Mouse (Mus musculus) limb, embryonic 10.5 days (tissue): ENCODE results near the gene L3hypdh. TPM values are rescaled to one million over a fixed set of nuclear protein-coding genes. Genes with fewer than 3 reads are reported as not detected.
"Not testable (repeated sequence)": the region's sequence is repeated elsewhere in the genome, so short reads cannot be mapped to it uniquely, and the experiment has no call there.

Experiments
- DNase-seq: peaks from one replicate; pipeline ENCODE4 v3.0.0-alpha.2; 2017; ENCODE audit warnings: low spot score
- H3K27ac ChIP-seq: fragments of 300-500 bp; sonication (generic); 2 replicates; pipeline ENCODE4 v1.5.1; 2016; ENCODE audit warnings: mild to moderate bottlenecking
- H3K27me3 ChIP-seq: fragments of 300-500 bp; sonication (generic); 2 replicates; pipeline ENCODE4 v1.6.1; 2016; ENCODE audit warnings: low read depth, mild to moderate bottlenecking; ENCODE audit not compliant: poor library complexity, severe bottlenecking
- H3K36me3 ChIP-seq: fragments of 300-500 bp; sonication (generic); 2 replicates; pipeline ENCODE4 v1.6.1; 2016; ENCODE audit warnings: mild to moderate bottlenecking, moderate library complexity
- H3K4me1 ChIP-seq: fragments of 300-500 bp; sonication (generic); 2 replicates; pipeline ENCODE4 v1.6.1; 2016
- H3K4me3 ChIP-seq: fragments of 300-500 bp; sonication (generic); 2 replicates; pipeline ENCODE4 v1.5.1; 2016; ENCODE audit warnings: mild to moderate bottlenecking, moderate library complexity
- H3K9me3 ChIP-seq: fragments of 300-500 bp; sonication (generic); replicated peaks from 2 replicates; pipeline ENCODE4 v1.6.1; 2016; ENCODE audit warnings: mild to moderate bottlenecking
- WGBS: fragments of 180-500 bp; shearing (Covaris S2); methylation state at CpG from one replicate; pipeline ENCODE4 v1.1.7; 2016; 5-methylcytosine and 5-hydroxymethylcytosine counted together
- polyA plus RNA-seq: library from polyadenylated mRNA; unstranded; fragments of >200 nt; fragmentation: Nextera tagmentation; extraction: Ambion mirVana; gene quantifications from 2 replicates; pipeline ENCODE4 v1.2.1, GENCODE M21; 2016

The L3hypdh gene
- polyA plus RNA-seq, 1 experiment from 2014 or later, result 9.9 TPM

GRCm38 (mm10) chr12:72083265-72083664 lies 2.0 kb downstream of the L3hypdh start:
- Histone ChIP-seq H3K4me1 (peaks cover 37% of the 10 kb centered on the region), H3K4me3 (no peak overlapping the region), H3K9me3 (no peaks in the 10 kb centered on the region), H3K27me3 (no peaks in the 10 kb centered on the region), H3K36me3 (no peaks in the 10 kb centered on the region), H3K27ac (no peak overlapping the region)
- 89% methylated on average over 9 of the region's 9 CpGs for WGBS
- no peak for DNase-seq

- Histone ChIP-seq H3K27me3 (no peaks in the 10 kb centered on the region), H3K9me3 (no peaks in the 10 kb centered on the region), H3K36me3 (no peaks in the 10 kb centered on the region), H3K4me3 (peak overlapping the region; percentile 27), H3K4me1 (peaks cover 29% of the 10 kb centered on the region), H3K27ac (no peak overlapping the region)
- 36% methylated on average over 18 of the region's 18 CpGs for WGBS
- DNase-seq, result peak; percentile 53
Measured at GRCm38 (mm10) chr12:72082370-72082769, 2.9 kb downstream of the L3hypdh start.

- H3K27me3 ChIP-seq, result no peaks in the 10 kb centered on the region
- 70% methylated on average over 3 of the region's 3 CpGs for WGBS
Measured at GRCm38 (mm10) chr12:72081961-72082360, 3.3 kb downstream of the L3hypdh start.

GRCm38 (mm10) chr12:72078248-72078647 lies 7.0 kb downstream of the L3hypdh start:
- no peak overlapping the region for H3K27ac ChIP-seq
- peaks cover 15% of the 10 kb centered on the region for H3K36me3 ChIP-seq
- H3K4me1 ChIP-seq, result peaks cover 11% of the 10 kb centered on the region
- DNase-seq, result no peak
- no peak overlapping the region for H3K4me3 ChIP-seq
- WGBS, result 87% methylated on average over 3 of the region's 3 CpGs
- no peaks in the 10 kb centered on the region for H3K27me3 ChIP-seq
- H3K9me3 ChIP-seq, result no peaks in the 10 kb centered on the region

More at GRCm38 (mm10) chr12:72081961-72082360, 3.3 kb downstream of the L3hypdh start:
- H3K36me3 ChIP-seq, result no peaks in the 10 kb centered on the region
- no peak for DNase-seq
- peaks cover 26% of the 10 kb centered on the region for H3K4me1 ChIP-seq
- H3K9me3 ChIP-seq, result no peaks in the 10 kb centered on the region
- peak overlapping the region; percentile 27; the same call in 1 of the 2 replicates for H3K4me3 ChIP-seq
- no peak overlapping the region for H3K27ac ChIP-seq

GRCm38 (mm10) chr12:72070327-72071269 lies 14.6 kb downstream of the L3hypdh start, which contains the start of gene Gpr135:
TSS of gene Gpr135 (minus strand) at chr12:72071125.
- Histone ChIP-seq H3K27ac (peak within 1 kb of the TSS; percentile 61), H3K27me3 (peaks cover 57% of the 10 kb centered on the region), H3K4me1 (peaks cover 17% of the 10 kb centered on the region), H3K36me3 (peaks cover 13% of the 10 kb centered on the region), H3K9me3 (no peaks in the 10 kb centered on the region), H3K4me3 (peak within 1 kb of the TSS; percentile 71)
- DNase-seq, result peak; percentile 91
- WGBS, result under 1% methylated on average over 94 of the region's 94 CpGs

- DNase-seq, result no peak
- Histone ChIP-seq H3K9me3 (no peaks in the 10 kb centered on the region), H3K27ac (peak overlapping the region; percentile 61)
Measured at GRCm38 (mm10) chr12:72069626-72070326, 15.5 kb downstream of the L3hypdh start.

GRCm38 (mm10) chr12:72057780-72058179 lies 27.5 kb downstream of the L3hypdh start:
- H3K4me3 ChIP-seq, result no peak overlapping the region
- H3K9me3 ChIP-seq, result no peaks in the 10 kb centered on the region
- no peaks in the 10 kb centered on the region for H3K27me3 ChIP-seq
- 91% methylated on average over 1 of the region's 1 CpGs for WGBS
- no peak overlapping the region for H3K27ac ChIP-seq
- no peaks in the 10 kb centered on the region for H3K4me1 ChIP-seq
- no peaks in the 10 kb centered on the region for H3K36me3 ChIP-seq
- no peak for DNase-seq

More at GRCm38 (mm10) chr12:72069626-72070326, 15.5 kb downstream of the L3hypdh start:
- peaks cover 17% of the 10 kb centered on the region for H3K4me1 ChIP-seq
- WGBS, result 4% methylated on average over 40 of the region's 40 CpGs
- peaks cover 57% of the 10 kb centered on the region for H3K27me3 ChIP-seq
- H3K36me3 ChIP-seq, result peaks cover 10% of the 10 kb centered on the region
- H3K4me3 ChIP-seq, result peak overlapping the region; percentile 71

GRCm38 (mm10) chr12:72053851-72054250 lies 31.4 kb downstream of the L3hypdh start:
- H3K9me3 ChIP-seq, result no peaks in the 10 kb centered on the region
- no peak for DNase-seq
- H3K4me1 ChIP-seq, result no peaks in the 10 kb centered on the region
- no peak overlapping the region for H3K27ac ChIP-seq
- no peak overlapping the region for H3K4me3 ChIP-seq
- 35% methylated on average over 6 of the region's 6 CpGs for WGBS
- H3K27me3 ChIP-seq, result no peaks in the 10 kb centered on the region
- no peaks in the 10 kb centered on the region for H3K36me3 ChIP-seq

GRCm38 (mm10) chr12:72053303-72053702 lies 31.9 kb downstream of the L3hypdh start:
- H3K36me3 ChIP-seq, result no peaks in the 10 kb centered on the region
- no peaks in the 10 kb centered on the region for H3K4me1 ChIP-seq
- no peak for DNase-seq
- 49% methylated on average over 6 of the region's 6 CpGs for WGBS
- H3K4me3 ChIP-seq, result no peak overlapping the region
- H3K27me3 ChIP-seq, result no peaks in the 10 kb centered on the region
- no peak overlapping the region for H3K27ac ChIP-seq
- H3K9me3 ChIP-seq, result no peaks in the 10 kb centered on the region

GRCm38 (mm10) chr12:72052571-72052970 lies 32.7 kb downstream of the L3hypdh start:
- H3K27ac ChIP-seq, result no peak overlapping the region
- no peaks in the 10 kb centered on the region for H3K36me3 ChIP-seq
- H3K9me3 ChIP-seq, result no peaks in the 10 kb centered on the region
- H3K27me3 ChIP-seq, result no peaks in the 10 kb centered on the region
- no peak overlapping the region for H3K4me3 ChIP-seq
- DNase-seq, result no peak
- 83% methylated on average over 6 of the region's 6 CpGs for WGBS
- H3K4me1 ChIP-seq, result no peaks in the 10 kb centered on the region

GRCm38 (mm10) chr12:72050821-72051220 lies 34.4 kb downstream of the L3hypdh start:
- no peaks in the 10 kb centered on the region for H3K36me3 ChIP-seq
- 86% methylated on average over 4 of the region's 4 CpGs for WGBS
- DNase-seq, result no peak
- no peaks in the 10 kb centered on the region for H3K27me3 ChIP-seq
- no peaks in the 10 kb centered on the region for H3K9me3 ChIP-seq
- no peak overlapping the region for H3K27ac ChIP-seq
- no peak overlapping the region for H3K4me3 ChIP-seq
- no peaks in the 10 kb centered on the region for H3K4me1 ChIP-seq

- not testable (repeated sequence) for H3K27me3 ChIP-seq, DNase-seq, H3K4me3 ChIP-seq, H3K4me1 ChIP-seq, H3K36me3 ChIP-seq, H3K27ac ChIP-seq, H3K9me3 ChIP-seq
- 95% methylated on average over 5 of the region's 5 CpGs for WGBS
Measured at GRCm38 (mm10) chr12:72050156-72050555, 35.1 kb downstream of the L3hypdh start.

GRCm38 (mm10) chr12:72047513-72047912 lies 37.7 kb downstream of the L3hypdh start:
- H3K4me1 ChIP-seq, result no peaks in the 10 kb centered on the region
- no peak overlapping the region for H3K27ac ChIP-seq
- no peaks in the 10 kb centered on the region for H3K27me3 ChIP-seq
- H3K4me3 ChIP-seq, result no peak overlapping the region
- DNase-seq, result no peak
- H3K9me3 ChIP-seq, result no peaks in the 10 kb centered on the region
- 14% methylated on average over 2 of the region's 2 CpGs for WGBS
- H3K36me3 ChIP-seq, result no peaks in the 10 kb centered on the region
